Mouse (Mus musculus) heart, adult 2 months (tissue): Measurements from ENCODE around the gene Lrrc3.

Source experiments
- CTCF ChIP-seq: fragments of 200-600 bp; IDR thresholded peaks from 2 replicates; pipeline ENCODE4 v1.8.1; 2022; ENCODE audit warnings: antibody characterized with exemption, mild to moderate bottlenecking, moderate library complexity
- EP300 ChIP-seq: fragments of 200-500 bp; IDR thresholded peaks from 2 replicates; pipeline ENCODE4 v1.6.1; 2011; ENCODE audit warnings: low read depth, low read length, control low read depth; ENCODE audit not compliant: insufficient read depth
- POLR2A ChIP-seq: fragments of 200-500 bp; IDR thresholded peaks from 2 replicates; pipeline ENCODE4 v1.6.1; 2011; ENCODE audit warnings: mild to moderate bottlenecking, low read depth, low read length, control low read depth; ENCODE audit not compliant: insufficient read depth

DNA sequence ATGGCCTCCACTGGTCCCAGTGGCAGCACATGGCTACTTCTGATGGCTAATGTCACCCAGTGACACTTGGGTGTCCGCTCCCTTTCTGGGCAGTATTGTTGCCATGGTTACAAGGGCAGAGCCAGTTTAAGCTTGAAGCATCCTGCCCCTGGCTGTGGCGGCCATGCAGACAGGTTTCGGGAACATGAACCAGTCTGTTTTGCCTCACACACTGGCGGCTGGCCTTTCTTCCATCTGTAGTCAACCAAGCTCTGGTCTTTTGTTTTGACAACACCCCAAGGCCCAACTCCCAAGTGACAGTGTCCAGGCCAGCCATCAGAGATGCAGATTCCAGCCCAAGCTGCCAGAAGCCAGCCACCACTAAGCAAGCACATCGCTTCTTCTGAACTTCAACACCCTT lies 6.8 kb downstream of the Lrrc3 start:
- TF ChIP-seq CTCF (no peak), EP300 (no peak), POLR2A (no peak)
